Mouse (Mus musculus): Measurements from ENCODE around the gene Flywch1. TPM values are rescaled to one million over a fixed set of nuclear protein-coding genes. Genes with fewer than 3 reads are reported as not detected.

Gene Flywch1
- polyA plus RNA-seq, 1 experiment: 231 TPM

DNA sequence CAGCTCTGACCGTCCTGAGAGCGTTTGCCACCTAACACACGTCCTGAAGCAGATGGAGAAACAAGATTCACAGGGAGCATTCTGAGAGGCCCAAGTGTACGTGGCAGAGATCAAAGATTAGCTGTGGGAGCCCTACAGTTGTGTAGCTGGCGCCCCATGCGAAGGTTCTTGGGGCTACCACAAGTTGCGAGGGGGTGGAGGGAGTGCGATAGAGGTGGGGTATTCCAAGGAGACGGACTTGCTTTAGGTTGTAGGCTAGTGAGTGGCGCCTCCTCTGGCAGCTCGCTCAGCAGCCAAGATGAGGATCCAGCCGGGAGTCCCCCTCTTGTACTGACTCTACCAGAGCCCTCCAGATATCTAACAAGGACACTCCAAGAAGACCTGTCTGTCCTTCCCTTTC, 25.1 kb downstream of the Flywch1 start:
- DNase-seq (ENCODE audit: extremely low spot score in 1 of 2, low spot score in 1 of 2): no peak

DNA sequence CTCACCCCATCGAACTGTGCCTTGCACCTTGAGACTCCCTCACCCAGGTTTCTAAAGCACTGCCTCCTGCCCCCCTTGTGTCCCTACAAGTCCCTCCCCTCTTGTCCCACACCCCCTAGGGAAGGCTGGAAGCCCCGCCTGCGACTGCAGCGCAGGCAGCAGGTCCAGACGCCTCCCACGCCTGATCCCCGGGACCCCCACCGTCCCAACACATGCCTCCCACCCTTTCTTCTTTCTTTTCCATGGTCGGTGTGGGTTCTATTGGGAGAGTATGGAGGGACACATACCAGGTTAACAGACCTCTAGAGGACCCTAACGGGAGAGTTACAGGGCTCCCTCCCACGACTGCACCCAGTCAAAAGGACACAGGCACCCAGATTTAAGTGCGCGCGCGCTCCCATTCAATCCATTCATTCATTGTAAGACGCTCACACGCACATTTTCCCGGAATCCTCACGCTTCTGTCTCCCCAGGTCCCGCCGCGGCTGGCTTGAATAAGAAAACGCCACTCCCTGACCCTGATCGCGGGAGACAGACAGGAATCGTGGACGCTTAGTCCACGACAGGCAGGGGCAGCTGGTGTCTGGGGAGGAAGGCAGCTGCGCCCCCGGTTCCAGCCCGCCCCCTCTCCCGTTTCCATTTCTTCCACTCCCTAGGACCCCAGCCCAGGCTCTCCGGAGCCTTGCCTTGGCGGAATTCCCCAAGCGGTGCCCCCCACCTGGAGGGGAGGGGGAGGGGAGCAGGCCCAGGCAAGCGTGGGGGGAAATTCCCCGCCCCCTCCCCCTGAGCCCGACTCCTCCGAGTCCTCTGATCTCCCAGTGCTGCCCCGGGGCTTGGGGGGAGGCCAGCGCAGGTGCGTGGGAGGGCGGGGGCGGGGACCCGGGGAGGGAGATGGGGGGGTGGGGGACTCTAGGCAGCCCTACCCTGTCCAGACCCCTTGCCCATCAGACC, 25.8 kb downstream of the Flywch1 start, which contains the start of gene Kremen2:
Gene Kremen2, minus strand, starts transcription at position 533 of the 951 bp plus-strand sequence.
- DNase-seq (ENCODE audit: extremely low spot score in 1 of 2, low spot score in 1 of 2): no peak

DNA sequence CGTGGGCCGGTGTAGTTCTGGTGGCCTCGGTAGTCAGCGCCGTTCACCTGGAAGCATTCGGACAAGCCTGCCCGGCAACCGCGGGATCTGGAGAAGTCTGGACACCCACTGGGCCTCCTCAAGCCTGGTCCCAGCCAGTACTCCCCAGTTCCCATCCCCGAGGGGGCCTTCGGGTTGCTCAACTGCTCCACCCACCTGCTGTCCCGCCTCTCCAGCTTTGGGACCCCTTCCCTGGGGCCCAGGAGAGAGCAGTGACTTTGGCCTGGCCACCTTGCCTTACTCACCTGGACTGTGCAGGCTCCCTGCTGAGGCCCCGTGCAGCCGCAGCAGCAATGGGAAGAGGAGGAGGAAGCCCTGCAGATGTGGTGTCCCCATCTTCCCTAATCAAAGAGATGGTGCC, 26.8 kb downstream of the Flywch1 start:
- DNase-seq (ENCODE audit: extremely low spot score in 1 of 2, low spot score in 1 of 2): no peak

DNA sequence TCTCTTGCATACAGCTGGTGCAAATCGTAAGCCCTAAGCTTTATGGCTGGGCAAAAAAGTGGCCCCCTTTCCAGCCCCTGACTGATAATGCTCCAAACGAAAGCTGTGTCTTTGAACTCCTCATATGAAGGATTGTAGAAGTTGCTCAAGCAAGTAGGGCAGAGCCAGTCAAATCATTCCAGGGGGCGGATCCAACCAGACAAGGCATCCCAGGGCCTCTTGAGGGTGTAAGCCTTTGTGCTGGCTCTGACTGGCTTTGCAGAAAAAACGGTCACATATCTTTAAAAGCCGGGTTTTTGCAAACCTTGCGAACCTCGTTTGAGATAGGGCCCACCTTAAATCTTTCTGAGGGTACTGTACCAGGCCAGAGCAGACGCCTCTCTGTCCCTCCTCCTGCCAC, 27.3 kb downstream of the Flywch1 start:
- no peak for DNase-seq (ENCODE audit: extremely low spot score in 1 of 2, low spot score in 1 of 2)

DNA sequence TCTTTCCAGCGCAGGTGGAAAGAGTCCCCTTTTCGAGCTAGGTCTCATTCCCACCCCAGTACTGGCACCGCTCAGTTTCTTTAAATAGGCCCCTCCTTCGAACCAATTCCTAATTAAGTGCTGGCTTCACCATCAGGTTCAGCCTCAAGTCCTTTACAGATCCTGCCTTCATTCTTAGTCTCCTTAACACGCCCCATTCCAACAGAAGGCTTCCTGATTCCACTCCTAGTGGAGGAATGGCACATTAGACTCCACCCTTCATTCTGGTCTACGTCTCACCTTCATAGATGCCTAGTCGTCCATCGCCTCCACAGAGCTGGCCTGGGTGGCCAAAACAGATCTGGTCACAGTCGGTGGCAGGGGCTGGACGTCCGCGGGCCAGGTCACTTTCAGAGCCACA, 28.5 kb downstream of the Flywch1 start:
- DNase-seq (ENCODE audit: extremely low spot score in 1 of 2, low spot score in 1 of 2): no peak

DNA sequence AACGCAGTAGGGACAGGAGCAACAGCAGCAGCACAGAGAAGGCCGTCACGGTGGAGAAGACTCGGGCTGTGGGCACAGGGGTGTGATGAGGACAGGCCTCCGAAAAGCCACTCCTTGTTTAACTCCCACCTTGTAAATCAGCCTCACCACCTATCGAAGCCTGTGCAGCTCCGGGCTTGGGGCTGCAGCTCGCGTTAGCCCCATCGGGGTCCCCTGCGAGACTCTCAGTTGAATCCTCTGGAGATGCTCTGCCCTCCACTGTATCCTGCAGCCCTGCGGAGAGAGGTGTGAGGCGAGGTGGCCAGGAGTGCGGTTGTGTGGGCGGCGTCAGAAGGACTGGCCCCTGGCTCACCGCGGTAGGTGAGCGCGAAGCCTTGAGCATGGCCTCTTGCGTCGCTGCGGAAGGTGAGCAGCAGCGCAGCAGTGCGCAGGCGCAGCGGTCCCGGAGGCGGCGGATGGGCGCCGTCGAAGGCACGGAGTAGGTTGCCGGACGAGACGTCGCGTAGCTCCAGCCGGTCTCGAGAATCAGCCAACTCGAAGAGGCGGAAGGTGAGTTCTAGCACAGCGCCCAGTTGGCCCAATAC, 29.1 kb downstream of the Flywch1 start:
- peak in 1 of 2 experiments; percentile 31 for DNase-seq (ENCODE audit: extremely low spot score in 1 of 2, low spot score in 1 of 2)

DNA sequence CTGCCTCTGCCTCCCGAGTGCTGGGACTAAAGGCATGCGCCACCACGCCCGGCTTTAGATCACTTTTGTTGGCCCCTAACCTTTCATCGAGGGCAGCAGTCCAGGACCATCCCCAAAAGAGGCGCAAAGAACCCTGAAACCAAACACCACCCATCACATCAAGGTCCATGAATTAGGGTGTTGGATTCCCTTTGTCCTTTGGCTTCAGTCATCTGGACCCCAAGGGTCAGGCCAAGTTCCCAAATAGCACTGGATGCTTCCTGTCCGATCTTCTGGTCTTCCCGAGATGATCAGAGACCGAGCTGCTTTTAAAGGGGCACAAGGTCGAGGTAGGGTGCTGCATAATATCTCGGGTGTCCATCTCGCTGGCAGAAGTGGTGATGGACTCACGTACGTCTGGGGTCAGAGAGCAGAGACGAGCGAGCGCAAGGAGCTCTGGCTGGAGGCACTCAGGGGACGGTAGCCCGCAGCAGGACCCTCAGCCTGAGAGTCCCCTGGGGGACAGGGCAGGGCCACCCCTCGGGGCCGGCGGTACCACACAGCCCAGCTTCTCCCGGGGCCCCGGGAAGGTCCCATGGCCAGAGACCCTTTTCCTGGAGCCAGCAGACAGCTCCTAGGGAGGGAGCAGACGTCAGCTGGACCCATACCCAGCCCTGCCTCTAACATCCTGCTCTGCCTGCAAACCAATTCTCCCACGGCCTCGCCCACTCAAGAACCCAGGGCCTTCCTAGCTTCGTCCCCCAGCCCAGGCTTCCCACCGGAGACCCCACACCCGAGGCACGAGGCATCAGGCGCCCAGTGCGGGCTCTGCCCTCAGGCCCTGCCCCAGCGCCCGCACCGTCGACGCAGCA, 29.8 kb downstream of the Flywch1 start:
- no peak for DNase-seq (ENCODE audit: extremely low spot score in 1 of 2, low spot score in 1 of 2)

DNA sequence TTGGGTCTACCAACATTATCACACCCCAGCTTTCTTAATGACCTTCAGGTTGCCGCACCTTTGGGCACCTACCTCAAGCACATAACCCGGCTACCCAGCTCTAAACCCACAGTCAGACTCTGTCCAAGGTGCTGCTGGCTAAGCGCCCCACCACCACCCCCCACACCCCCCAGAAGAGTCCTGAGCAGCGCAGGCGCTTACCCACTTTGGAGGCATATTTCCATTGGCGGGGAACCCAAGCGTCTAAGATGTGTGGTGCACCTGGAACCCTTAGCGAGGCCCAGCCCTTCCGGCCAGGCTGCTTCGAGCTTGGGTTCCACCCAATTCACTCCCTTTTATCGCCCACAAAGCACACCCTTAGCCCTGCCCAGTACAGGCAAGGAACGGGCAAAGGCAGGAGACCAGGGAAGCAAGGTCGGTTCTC, 30.8 kb downstream of the Flywch1 start, which contains the start of gene Paqr4:
Gene Paqr4, minus strand, starts transcription at position 270 of the 424 bp plus-strand sequence.
- no peak for DNase-seq (ENCODE audit: extremely low spot score in 1 of 2, low spot score in 1 of 2)

DNA sequence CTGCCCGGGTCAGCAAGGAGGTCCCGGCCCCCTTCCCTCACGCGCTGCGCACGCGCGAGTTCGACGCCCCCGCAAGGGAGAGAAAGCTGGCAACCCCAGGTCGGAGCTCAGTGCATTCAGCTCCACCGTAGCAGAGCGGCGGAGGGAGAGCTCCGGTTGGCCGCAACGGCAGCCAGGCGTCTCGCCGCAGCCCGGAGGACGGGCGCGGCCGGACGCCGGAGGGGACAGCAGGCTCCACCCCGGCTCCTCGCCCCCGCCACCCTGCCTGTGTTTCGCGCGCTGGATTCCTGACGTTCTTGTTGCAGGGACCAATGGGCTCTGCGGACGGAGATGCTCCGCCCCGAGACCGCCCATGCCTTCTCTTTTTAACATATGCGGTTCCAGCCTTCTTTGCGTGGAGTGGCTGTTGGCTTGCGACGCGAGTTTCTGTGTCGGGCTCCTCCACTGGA, 31.2 kb downstream of the Flywch1 start:
- DNase-seq (ENCODE audit: extremely low spot score in 1 of 2, low spot score in 1 of 2): peak; percentile 91 to 94

DNA sequence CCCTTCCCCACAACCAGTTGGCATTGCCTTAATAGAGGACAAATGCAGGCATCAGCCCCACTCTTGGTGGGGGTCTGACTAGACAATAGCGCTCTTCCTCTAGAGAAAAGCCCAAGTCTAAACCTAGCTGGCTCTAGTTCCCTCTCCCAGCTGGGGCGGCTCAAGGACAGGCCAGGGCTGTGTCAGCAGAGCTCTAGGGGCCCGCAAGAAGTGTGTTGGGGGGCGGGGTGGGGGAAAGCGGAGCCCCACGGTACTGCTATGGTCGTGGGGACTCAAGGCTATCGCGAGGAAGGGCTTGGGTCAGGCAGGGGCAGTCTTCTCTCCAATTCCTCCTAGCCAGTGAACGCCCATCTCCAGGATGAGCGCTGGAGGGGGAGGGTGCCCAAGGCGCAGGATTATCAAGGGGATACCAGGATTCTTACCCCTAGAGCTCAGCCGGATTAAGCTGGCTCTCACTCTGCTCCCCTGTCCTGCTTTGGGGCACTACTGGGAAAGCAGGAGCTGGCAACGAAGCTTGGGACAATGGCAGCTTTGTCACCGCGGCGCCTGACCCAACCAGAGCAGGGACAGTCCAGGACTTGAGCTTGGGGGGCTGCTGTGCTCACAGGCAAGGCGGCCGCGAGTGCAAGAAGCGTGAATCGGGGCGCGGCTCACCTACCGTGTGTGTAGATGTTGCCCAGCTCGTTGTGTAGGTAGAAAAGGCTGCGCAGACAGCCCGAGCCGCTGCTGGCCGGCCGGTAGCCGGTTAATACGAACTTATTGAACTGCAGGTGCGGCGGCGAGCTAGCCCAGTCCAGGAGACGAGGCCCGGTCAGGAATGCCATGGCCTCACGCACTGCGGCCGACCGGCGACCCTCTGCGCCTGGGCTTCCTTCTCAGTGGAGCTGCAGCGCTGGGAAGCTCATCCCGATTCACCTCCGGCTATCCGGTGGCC, 31.9 kb downstream of the Flywch1 start:
- peak in 1 of 2 experiments; percentile 37 for DNase-seq (ENCODE audit: extremely low spot score in 1 of 2, low spot score in 1 of 2)

DNA sequence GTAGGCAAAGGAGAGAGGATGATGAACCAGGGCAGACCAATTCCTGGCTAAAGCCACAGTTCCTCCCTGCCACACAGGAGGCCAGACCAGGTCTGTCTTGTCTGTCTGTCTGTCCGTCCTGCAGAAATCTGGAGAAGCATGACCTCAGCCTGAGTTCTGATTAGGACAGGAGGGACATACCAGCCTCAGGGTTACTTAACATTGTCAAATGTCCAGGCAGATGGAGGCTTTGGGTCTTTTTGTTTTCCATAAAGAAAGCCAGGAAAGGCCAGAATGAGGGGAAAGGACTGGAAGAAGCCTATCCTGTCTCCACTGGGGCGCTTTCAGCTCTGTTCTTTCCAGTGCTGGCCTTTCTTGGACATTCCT, 32.6 kb downstream of the Flywch1 start:
- no peak for DNase-seq (ENCODE audit: extremely low spot score in 1 of 2, low spot score in 1 of 2)

DNA sequence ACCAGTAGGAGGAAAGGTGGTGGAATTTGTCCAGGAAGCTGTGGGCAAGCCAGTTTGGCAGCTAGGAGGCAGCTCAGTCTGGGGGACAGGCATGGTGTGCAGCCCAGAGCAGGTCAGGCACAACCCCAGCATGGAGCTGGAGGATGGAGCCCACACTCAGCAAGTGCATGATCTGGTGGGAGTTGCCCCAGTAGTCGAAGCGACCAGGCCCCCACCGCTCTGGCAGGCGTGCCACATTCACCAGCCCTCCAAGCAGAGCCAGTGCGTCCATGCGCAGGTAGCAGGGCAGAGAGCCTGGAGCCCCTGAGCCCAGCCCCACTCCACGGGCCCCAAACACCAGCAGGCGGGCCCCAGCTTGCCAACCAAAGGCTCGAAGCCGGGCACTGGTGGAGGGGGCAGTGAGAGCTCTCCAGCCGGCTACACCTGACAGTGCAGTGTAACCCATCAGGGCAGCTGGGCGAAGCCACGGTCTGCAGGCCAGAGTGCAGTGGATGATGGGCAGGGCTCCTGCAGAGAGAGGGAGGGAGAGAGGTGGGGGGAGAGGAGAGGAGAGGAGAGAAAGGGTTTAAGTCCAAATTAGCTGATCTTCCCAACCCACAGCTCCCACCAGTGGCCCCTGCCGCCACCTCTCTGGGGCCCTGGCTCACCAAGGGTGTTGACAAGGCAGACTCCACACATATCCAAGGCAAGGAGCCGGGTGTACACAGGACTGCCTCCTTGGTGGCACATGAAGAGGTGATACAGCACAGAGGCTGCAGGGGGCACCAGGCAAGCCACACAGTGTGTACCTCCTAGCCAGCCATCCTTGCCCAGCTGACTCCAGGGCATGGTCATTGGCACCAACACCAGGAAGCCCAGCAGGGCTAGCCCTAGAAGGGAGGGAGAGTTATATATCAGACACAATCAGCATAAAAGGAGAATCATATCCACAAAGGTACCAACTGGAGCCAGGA, 33.6 kb downstream of the Flywch1 start:
- DNase-seq (ENCODE audit: extremely low spot score in 1 of 2, low spot score in 1 of 2): no peak

DNA sequence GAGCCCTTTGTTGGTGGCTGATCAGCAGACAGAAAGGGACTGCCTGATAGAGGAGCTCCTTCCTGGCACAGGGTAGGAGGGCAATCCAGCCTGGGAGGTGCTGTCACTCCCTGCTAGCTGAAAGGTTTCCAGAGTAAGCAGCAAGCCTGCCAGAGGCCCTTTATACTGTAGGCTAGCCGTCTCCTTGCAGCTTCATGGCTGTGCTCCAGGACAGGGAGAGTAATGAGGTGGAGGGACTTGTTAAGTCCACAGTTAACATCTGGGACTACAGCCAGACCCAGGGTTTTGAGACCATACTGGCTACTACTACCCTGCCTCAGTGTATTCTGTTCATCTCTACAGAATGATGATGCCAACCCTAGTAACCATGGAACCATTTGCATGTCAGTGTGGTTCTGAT, 37.1 kb downstream of the Flywch1 start:
- DNase-seq (ENCODE audit: extremely low spot score in 1 of 2, low spot score in 1 of 2): no peak

DNA sequence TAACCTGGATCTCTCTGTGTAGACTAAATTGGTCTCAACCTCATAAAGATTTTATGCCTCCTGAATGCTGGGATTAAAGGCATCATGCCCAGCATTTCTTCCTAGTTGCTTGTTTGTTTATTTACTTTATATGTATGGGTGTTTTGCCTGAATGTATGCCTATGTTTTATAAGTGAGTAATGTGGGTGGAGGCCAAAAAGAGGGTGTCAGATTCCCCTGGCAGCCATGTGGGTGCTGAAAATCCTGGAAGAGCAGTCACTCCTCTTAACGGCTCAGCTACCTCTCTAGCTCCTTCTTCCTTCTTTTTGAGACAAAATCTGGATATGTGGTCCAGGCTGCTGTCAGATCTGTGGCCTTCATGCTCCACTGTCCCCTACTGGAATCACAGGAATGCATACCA, 41.0 kb downstream of the Flywch1 start:
- DNase-seq (ENCODE audit: extremely low spot score in 1 of 2, low spot score in 1 of 2): no peak

DNA sequence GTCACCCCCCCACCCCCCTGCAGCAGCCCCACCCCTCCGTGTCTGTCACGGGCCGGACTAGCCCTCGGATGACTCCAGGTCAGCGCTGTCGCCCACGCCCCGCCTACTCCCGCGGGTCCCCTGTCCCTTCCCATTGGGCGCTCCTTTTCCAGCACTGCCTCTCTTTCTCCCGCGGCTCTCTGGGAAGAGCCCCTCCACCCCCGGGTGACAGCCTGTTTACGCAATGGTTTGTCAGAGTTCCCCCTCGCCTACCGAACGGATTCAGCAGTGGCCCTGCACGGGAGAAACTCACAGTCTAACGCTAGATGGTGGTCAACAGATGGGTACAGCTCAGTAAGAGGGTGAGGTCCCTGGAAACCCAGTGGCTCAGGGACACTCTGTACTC, 44.7 kb downstream of the Flywch1 start:
- peak in 1 of 2 experiments; percentile 63 for DNase-seq (ENCODE audit: extremely low spot score in 1 of 2, low spot score in 1 of 2)

DNA sequence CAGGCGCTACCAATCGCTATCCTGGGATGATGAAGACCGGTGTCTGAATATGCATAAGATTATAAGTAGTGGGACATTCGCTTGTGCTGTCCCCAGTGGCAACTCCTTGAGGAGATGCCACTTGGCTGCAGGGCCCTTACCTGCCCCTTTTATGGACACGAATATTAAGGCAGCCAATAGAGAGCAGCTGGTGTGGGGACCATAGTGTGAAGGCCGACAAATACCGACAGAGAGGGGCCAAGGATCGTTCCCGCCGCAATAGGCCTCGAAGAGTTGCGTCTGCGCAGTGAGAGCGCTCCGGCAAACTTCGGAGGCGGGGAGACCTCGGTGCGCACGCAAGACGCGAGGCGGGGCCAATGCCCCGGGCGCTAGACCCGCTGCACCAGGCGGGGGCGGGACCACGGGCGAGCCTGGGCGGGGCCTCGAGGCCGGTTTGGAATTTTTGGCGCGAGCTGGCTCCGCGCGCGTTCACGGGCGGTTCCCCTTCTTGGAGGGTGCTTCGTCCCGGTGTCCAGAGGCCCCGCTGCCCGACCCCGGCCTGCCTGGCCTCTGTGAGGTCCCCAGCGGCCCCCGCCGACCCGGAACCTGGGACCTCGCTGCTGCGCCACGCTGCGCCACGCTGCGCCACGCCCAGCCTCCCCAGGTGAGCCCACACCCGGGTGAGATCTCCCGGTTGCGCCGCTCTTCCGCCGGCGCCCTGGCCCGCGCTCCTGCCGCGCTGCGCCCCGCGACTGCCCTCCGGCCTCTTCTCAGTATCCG, 45.2 kb downstream of the Flywch1 start, which contains the start of gene Pkmyt1:
Gene Pkmyt1, plus strand, starts transcription at position 338 of the 759 bp plus-strand sequence.
- DNase-seq (ENCODE audit: extremely low spot score in 1 of 2, low spot score in 1 of 2): peak; percentile 80 to 95

DNA sequence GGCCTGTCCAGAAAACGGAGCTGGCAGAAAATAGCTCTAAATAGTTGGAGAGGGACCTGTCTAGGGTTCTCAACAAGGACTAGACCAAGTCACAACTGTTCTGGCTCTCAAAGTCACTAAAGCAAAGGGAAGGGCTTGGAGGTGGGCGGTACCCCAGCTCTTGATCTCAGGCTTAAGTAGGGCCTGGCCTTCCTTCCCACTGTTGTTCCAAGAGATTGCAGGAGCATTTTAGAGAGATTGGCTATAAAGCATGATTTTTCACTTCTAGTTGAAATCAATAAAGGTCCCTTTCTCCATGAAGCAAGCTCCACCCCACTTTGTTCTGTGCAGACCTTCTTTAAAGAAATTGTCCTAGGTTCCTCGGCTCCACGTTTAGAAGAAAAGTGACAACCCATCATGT, 45.9 kb downstream of the Flywch1 start:
- DNase-seq (ENCODE audit: extremely low spot score in 1 of 2, low spot score in 1 of 2): no peak
